Mouse (Mus musculus) adrenal gland, adult (tissue): ENCODE data around the gene Tomm34.

Experiments used
- DNase-seq, 2 experiments: peaks; one replicate each; pipeline ENCODE4 v3.0.0; 2022 to 2023; ENCODE audit warnings: low spot score in 1 of 2; ENCODE audit not compliant: inconsistent age in 2 of 2

Tomm34 gene

DNA sequence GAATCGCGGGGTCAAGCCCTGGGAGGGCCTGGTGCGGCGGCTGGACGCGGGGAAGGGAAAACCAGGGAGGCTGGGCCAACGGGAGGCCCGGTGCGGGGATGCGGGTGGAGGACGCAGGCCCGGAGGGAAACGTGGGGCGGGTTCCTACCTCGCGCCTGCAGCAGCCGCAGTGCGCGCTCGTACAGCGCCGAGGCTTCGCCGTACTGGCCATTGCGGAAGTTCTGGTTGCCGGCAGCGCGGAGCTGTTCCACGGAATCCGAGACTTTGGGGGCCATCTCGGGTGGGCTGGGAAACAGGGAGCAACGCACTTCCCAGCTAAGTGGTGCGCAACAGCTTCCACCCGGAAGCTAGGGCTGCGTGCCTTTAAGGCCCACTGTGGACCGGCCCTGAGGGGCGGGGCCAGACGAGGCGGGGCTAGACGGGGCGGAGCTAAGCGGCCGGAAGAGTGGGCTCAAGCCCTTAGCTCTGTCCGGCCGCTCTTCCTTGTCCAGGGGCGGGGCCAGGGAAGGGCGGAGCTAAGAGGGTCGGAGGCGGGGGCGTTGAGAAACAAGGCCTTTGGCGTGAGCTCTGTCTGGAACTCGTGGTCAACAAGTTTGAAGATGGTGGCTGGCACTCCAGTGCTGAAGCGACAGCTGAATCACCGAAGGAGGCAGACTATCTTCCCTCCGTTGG, at the start of gene Tomm34:
Tomm34 (minus strand) TSS at position 405 of the 672 bp plus-strand sequence.
- peak; percentile 97 to 98 for DNase-seq

GRCm38 (mm10) chr2:164119503-164119902, 48.5 kb upstream of the Tomm34 start:
- DNase-seq, result no peak

DNA sequence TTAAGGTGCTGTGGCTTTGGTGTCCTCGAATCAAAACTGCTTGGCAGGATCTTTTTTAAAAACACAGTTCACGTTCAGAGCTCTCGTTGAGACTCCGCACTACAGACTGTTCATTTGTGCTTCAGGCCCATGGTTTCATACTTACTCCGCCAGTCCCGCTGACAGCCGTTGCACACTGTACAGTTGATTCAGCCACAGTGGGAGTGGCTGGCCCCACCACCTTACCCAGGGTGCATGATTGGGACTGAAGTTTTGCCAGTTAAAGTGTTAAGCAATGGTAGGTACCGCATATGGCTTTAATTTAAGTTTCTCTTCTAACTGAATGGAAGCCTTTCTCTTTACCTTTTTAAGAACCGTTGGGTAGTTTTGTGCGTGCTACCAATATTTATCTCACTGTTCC, 44.6 kb upstream of the Tomm34 start:
- no peak for DNase-seq

DNA sequence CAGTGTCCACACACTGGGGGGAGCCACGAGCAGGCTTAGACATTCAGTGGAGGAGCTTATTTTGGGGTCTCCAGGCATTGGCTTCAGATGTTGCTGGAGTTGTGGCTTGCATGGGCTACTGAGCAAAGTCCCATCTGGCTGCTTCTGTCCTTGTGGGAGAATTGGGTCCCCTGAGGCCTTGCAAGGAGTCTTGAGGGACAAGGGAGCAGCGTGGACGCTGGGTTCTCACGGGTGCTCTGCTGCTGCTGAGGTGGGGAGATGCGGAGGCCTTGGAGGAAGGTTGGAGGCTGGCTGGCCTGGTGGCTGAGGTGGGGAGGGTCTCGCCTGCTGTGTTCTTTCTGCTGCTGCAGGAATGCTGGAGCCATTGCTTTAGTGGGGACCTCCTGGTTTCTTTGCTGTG, 43.1 kb upstream of the Tomm34 start:
- DNase-seq, result no peak

DNA sequence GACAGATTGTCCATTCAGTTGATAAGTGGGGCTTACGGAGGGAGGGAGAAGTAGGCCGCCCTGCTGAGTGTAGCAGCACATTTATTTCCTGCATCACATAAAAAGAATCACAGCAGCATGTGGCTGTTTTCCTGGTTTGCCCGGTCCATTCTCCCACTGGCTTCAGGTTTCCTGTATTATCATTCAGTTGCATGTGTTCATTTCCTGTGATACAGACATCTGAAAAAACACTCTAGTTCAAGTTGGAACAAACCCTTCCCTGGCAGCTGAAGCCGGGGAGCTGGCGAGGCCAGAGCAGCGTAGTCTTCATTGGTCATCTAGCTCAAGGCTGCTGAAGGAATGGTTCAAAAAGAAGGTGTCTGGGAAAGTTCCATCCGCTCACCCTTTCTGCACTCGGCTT, 40.6 kb upstream of the Tomm34 start:
- no peak for DNase-seq

DNA sequence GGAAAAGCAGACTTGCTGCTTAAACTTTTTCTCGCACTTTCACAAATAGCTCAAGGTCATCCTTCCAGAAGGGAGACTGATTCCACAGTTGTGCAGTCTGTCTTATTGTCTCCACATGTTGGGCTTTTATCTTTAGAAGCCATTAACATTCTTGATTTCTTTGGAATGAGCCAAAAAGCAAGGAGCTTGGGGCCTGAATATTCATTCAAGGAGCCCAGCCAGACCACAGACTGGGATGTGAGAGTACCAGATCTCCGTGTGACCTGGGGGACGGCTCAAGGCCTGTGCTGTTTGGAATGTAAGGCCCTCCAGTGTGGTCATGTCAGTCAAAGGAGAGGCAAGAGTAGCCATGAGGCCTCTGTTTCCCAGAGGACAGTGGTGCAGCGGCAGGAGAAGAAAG, 37.5 kb upstream of the Tomm34 start:
- no peak for DNase-seq

DNA sequence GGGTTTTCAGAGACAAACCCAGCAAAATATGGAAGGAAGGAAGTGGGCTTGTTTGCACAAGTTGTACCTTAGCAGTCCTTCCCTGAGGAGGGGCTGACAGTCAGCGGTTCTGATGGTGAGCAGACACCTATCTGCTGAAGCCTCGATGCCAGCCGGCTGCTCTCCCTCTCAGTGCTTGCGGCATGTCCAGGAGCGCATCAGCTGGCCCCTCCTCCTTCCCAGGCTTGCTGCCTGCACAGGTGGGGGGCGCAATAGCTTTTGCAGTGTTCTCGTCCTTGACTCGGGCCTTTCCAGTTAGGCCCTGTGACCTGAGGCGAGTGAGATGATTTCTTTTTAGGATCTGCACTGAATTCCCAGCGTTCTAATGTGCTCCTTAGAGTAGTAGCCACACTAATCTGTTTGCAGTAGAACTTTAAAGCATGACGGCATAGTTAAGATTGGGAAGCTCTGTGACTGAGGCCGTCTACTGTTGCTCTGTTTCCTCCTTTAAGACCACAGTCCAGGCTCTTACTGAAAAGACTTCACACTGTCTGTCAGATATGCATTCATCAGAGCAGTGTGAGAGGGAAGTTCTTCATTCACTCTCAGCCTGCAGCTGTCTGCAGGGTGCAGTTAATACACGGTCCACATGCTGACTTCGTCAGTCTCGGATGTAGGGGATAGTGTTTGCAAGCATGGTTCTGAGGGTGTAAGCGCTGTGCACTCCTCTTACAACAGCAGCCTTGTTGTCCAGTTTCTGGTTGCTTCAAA, 36.3 kb upstream of the Tomm34 start:
- DNase-seq, result no peak

DNA sequence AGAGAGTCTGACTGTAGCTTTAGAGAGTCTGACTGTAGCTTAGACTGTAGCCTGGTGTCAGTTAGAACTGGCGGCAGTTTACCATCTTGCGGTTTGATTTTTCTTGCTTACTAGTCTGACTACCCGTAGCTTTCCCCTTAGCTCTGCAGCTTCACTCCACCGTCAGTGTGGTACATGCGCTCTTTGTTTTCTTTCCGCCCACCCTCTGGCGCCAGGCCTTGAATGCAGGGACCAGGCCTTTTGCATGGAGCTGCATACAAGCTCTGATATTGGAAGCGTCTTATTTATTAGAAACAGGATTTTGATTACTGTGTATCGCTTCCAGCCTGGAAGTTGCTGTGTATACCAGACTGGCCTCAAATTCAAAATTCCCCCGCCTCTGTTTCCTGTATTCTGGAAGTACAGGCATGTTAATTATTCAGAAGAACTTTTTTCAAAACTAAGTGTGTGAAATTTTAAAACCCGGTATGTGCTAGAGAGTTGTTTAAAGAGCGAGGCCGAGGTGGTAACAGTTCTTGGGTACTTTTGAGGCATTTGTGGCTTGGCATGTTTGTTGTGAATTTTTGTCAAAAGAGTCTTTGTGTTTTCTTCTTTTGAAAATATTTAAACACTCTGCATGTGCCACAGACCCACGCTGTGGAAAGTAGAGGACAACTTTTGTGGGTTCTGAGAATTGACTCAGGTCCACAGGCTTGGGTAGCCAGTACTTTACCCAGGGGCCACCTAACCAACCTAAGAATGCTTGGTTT, 35.5 kb upstream of the Tomm34 start:
- DNase-seq, result no peak

DNA sequence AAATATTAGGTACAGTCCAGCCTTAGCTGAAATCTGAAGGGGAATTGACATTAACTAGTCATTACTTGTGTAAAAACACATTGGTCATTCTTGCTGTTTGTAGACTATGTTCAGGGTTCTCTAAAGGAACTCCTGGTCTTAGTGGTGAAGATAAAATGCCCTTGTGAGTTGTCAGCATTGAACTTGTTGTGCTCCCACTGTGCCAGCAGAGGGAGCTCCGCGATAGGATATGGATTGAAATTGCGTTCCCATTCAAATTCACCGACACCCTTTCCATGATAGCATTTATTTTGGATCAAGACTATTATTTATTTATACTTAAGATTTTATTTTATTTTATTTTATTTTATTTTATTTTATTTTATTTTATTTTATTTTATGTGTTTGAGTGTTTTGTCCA, 32.5 kb upstream of the Tomm34 start:
- peak; percentile 34 to 82 for DNase-seq

GRCm38 (mm10) chr2:164102366-164102765, 31.4 kb upstream of the Tomm34 start:
- DNase-seq, result no peak

DNA sequence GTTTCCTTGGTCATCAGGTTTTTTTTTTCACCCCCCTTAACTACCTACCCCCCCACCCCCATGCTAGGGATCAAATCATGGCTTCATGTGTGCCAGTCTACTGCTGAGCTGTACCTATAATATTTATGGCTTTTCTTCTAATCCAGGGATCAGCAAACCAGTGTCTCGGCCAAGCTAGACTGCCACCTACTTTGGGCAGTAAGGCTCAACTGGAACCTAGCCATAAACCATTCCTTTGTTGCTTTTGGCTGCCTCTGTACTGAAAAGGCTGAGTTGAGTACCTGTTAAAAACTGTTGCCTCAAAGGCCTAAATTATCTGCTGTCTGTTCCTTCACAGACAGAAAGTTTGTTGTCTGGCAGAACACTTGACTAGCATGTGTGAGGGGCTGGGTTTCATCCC, 31.0 kb upstream of the Tomm34 start:
- no peak for DNase-seq

- DNase-seq, result no peak
These were observed 27.8 kb upstream of the Tomm34 start for GRCm38 (mm10) chr2:164098603-164099250.

DNA sequence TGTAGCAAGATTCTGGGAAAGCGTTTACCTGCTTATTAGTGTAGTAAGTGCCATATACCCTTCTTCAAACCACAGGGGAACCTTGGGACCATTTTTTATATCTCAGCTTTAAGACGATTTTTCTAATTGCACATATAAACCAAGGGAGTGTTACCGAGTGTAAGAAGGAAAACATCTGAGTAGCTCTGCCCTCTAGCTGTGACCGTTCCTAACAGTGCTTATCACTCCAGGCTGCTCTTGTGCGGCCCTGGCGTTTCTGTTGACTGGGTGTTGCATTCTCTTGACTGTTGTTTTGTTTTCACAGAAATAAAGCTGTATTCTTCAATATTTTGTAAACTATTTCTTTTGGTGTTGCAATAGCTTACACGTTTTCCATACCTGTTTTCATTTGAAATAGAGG, 23.2 kb upstream of the Tomm34 start:
- no peak for DNase-seq

DNA sequence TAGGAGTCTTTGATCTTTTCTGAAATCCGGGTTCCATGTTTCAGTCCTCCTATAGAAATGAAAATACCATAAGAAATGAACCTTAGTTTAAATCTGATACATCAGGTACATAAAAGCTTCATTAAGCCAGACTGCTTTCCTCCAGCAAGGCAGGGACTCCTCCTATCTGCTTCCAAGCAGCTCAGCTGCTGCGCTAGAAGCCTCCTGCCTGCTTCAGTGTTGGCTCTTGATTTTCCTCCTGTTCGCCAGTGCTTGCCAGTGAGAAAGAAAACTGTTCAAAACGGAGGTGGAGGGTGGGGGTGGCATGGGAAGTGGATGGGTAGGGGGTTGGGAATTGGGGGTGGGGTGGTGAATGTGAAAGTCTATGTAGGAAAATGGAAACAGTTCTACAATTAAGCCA, 18.5 kb upstream of the Tomm34 start:
- no peak for DNase-seq

- DNase-seq, result no peak
These were observed 16.5 kb upstream of the Tomm34 start for GRCm38 (mm10) chr2:164087416-164088017.

DNA sequence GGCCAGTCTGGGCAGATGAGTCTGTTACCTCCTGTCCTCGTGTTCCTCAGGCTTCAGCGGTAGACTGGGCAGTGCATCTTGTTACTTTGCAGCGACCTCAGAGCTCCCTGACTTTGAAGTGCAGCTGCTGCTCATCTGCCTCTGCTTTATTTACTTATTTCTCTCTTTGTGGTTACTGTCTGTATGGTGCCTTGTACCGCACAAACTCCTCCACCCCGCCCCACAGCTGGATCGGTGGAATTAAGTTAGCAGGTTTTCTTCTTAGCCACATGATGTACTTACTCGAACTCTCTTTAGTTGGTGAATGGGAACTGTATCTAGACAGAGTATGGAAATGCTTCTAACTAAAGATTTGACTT, 13.4 kb upstream of the Tomm34 start:
- DNase-seq, result no peak

- DNase-seq, result no peak
These were observed 12.8 kb upstream of the Tomm34 start for GRCm38 (mm10) chr2:164083609-164084341.

GRCm38 (mm10) chr2:164082175-164082574, 11.2 kb upstream of the Tomm34 start:
- no peak for DNase-seq

DNA sequence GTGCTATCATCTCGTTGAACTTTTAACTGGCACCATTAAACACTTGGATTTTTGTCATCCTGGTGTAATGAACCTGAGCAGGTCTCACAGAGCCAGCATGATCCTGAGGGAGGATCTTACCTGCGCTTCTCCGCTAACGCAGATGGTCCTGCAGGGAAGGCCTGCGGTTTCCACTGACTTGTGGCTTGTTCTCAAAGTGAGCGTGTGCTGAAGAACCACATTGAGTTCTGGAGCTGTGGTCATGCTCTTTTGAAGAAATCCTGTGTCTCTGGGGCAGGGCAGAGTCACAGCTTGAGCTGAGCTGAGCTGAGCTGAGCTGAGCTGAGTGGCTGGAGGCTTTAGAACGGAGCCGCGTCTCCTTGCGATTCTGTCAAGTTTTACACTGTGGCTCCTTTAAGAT, 10.6 kb upstream of the Tomm34 start:
- no peak for DNase-seq

GRCm38 (mm10) chr2:164079488-164079887, 8.5 kb upstream of the Tomm34 start:
- DNase-seq, result no peak

DNA sequence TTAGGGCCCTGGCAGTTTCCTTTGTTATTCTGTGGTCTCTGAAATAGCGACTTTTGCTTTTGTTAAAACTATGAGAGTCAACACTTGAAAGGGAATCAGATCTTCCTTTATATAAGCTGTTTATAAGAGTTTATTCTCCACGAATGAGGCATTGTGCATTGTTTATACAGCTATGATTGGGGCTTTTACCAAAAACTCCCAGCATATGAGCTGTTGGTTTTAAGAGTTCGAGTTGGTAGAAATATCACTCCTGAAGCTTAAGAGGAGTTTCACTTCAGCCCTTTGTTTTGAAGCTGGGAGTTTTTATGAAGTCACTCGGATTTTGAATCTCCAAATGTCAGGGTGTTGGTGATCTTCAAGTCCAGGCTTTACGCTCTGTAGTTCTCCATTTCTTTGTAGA, 6.9 kb upstream of the Tomm34 start:
- no peak for DNase-seq
